Comparison of ENCODE assay signal across 9 mouse cellular contexts in genomic region chr10:67314811-67315435, GRCm38 (mm10). TPM values are rescaled to one million over a fixed set of nuclear protein-coding genes. Genes with fewer than 3 reads are reported as not detected.
DNase-seq lines count a peak whose midpoint lies in the region; ATAC-seq and TF ChIP-seq lines count a peak whose summit lies in the region.
"Had no signal": no experiment of that assay in that cellular context is flagged by ENCODE, and none has a peak within 500 bp of the region (broad histone marks: within the 10 kb centered on the region; RNA-seq: fewer than 3 reads in every experiment).

No protein-coding gene starts in this region.

- TF ChIP-seq RAD21 in CH12.LX (IDR thresholded peaks at IDR 0.05; ENCODE audit: low read depth, low read length), result peak; percentile 99

- peak; percentile 96 to 97 for TF ChIP-seq CTCF in CH12.LX (conservative IDR thresholded peaks at IDR 0.05 in 1 of 2, IDR thresholded peaks at IDR 0.05 in 1 of 2; ENCODE audit: low read depth in 2 of 2, low read length in 2 of 2)

- no peaks in the 10 kb centered on the region for H3K27me3 ChIP-seq in CH12.LX (replicated peaks)
- H3K27me3 ChIP-seq in liver, embryonic 13.5 days, result 0 out of 2 replicates have a peak, but pooled peaks cover 6% of the 10 kb centered on the region
- H3K27me3 ChIP-seq in neural tube, embryonic 13.5 days, result peaks cover 29% of the 10 kb centered on the region

- dilution Hi-C loops in CH12.LX (cut with MboI; ENCODE audit: extremely low pct_ligation_motif_present, extremely low pct_unique_long_range_greater_than_20kb, low sequenced_read_pairs), result no loop called here

- peak; percentile 65 for ATAC-seq in granulocyte monocyte progenitor cell, adult 5-6 weeks (replicated peaks; ENCODE audit: poor library complexity, severe bottlenecking)
- no peak for ATAC-seq in liver, embryonic 13.5 days (ENCODE audit: low read depth)
- ATAC-seq in neural tube, embryonic 13.5 days (ENCODE audit: low read depth), result peak; percentile 16; the same call in 1 of the 2 replicates

- 15% methylated on average over 10 of the region's 12 CpGs for WGBS in liver, embryonic 13.5 days (ENCODE audit: insufficient replicate concordance)
- 17% methylated on average over 12 of the region's 12 CpGs for WGBS in neural tube, embryonic 13.5 days

- H3K4me1 ChIP-seq in CH12.LX (ENCODE audit: control insufficient read depth in 1 of 2, insufficient read depth in 2 of 2), result peaks cover 10 to 14% of the 10 kb centered on the region in 2 experiments
- H3K4me1 ChIP-seq in liver, embryonic 13.5 days (replicated peaks), result peaks cover 19% of the 10 kb centered on the region
- H3K4me1 ChIP-seq in neural tube, embryonic 13.5 days (replicated peaks), result 0 out of 2 replicates have a peak, but pooled peaks cover 3% of the 10 kb centered on the region

- TF ChIP-seq POLR2A in CH12.LX (IDR thresholded peaks at IDR 0.05; ENCODE audit: low read depth, low read length), result no peak

- no peak overlapping the region for H3K4me2 ChIP-seq in CH12.LX (ENCODE audit: insufficient read depth, low read depth, poor library complexity, severe bottlenecking)
- no peak overlapping the region for H3K4me2 ChIP-seq in liver, embryonic 13.5 days
- 0 out of 2 replicates have a peak overlapping the region, but pooled peaks have one; percentile 14 for H3K4me2 ChIP-seq in neural tube, embryonic 13.5 days
- H3K4me2 ChIP-seq: limb, embryonic 15.5 days had no signal

- no peak for TF ChIP-seq EP300 in CH12.LX (IDR thresholded peaks at IDR 0.05; ENCODE audit: low read length)

- peaks cover 3% of the 10 kb centered on the region; the same call in 1 of the 2 replicates for H3K79me2 ChIP-seq in CH12.LX (replicated peaks; ENCODE audit: control insufficient read depth, extremely low read depth, insufficient read depth, poor library complexity, severe bottlenecking)

- no peaks in the 10 kb centered on the region for H3K9me3 ChIP-seq in CH12.LX (replicated peaks; ENCODE audit: low read length)
- H3K9me3 ChIP-seq in liver, embryonic 13.5 days (replicated peaks), result no peaks in the 10 kb centered on the region
- no peaks in the 10 kb centered on the region for H3K9me3 ChIP-seq in neural tube, embryonic 13.5 days
- H3K9me3 ChIP-seq: limb, embryonic 15.5 days had no signal

- in situ Hi-C loops in CH12.LX (cut with MboI; ENCODE audit: low pct_ligation_motif_present, low pct_unique_long_range_greater_than_20kb, low sequenced_read_pairs), result loop anchor here (5.0 to 25.0 kb wide), 3 partner anchors 222 to 542 kb away; partner anchors contain the start of genes Ado and Egr2

- no peak overlapping the region for H3K9ac ChIP-seq in CH12.LX (ENCODE audit: insufficient read depth, low read depth)
- no peak overlapping the region for H3K9ac ChIP-seq in liver, embryonic 13.5 days
- H3K9ac ChIP-seq in neural tube, embryonic 13.5 days, result no peak overlapping the region
- H3K9ac ChIP-seq: limb, embryonic 15.5 days had no signal

- H3K27ac ChIP-seq in CH12.LX (ENCODE audit: insufficient read depth, low read depth), result no peak overlapping the region
- H3K27ac ChIP-seq in liver, embryonic 13.5 days, result no peak overlapping the region
- H3K27ac ChIP-seq in neural tube, embryonic 13.5 days (replicated peaks), result no peak overlapping the region
- H3K27ac ChIP-seq: limb, embryonic 15.5 days had no signal

- H3K4me3 ChIP-seq in CH12.LX (replicated peaks in 1 of 3; ENCODE audit: low read depth in 2 of 3, low read length in 2 of 3, poor library complexity in 1 of 3), result no peak overlapping the region
- H3K4me3 ChIP-seq in liver, embryonic 13.5 days (replicated peaks), result no peak overlapping the region
- H3K4me3 ChIP-seq in neural tube, embryonic 13.5 days, result no peak overlapping the region
- H3K4me3 ChIP-seq: limb, embryonic 15.5 days had no signal

- peak; percentile 74 for DNase-seq in CH12.LX (ENCODE audit: extremely low read depth)
- DNase-seq in ZHBTc4 (ENCODE audit: low read depth, low spot score), result peak; percentile 85
- peak; percentile 84 for DNase-seq in embryo, embryonic 10 days (ENCODE audit: low spot score)
- peak; percentile 31 to 34 for DNase-seq in kidney, adult 8-10 months
- peak; percentile 35 for DNase-seq in liver, embryonic 13.5 days
- peak; percentile 61 for DNase-seq in yolk sac, embryonic 10.5 days (ENCODE audit: low spot score)

- H3K36me3 ChIP-seq in CH12.LX (replicated peaks in 1 of 2; ENCODE audit: control insufficient read depth in 1 of 2, insufficient read depth in 1 of 2, low read length in 1 of 2), result peaks cover 28 to 75% of the 10 kb centered on the region in 2 experiments
- no peaks in the 10 kb centered on the region for H3K36me3 ChIP-seq in liver, embryonic 13.5 days
- H3K36me3 ChIP-seq in neural tube, embryonic 13.5 days, result no peaks in the 10 kb centered on the region
- H3K36me3 ChIP-seq: limb, embryonic 15.5 days had no signal

TF ChIP-seq in CH12.LX, 34 proteins besides CTCF, POLR2A, EP300 and RAD21:
- peak; percentile 90 for TF ChIP-seq ZC3H11A (IDR thresholded peaks at IDR 0.05; ENCODE audit: low read depth, low read length)
- TF ChIP-seq ZNF384 (IDR thresholded peaks at IDR 0.05; ENCODE audit: low read depth, low read length), result 0 out of 2 replicates have a peak, but pooled peaks have one; percentile 10
- TF ChIP-seq SMC3 (IDR thresholded peaks at IDR 0.05; ENCODE audit: low read depth, low read length), result peak; percentile 89
- no peak for TF ChIP-seq E2F4 (IDR thresholded peaks at IDR 0.05; ENCODE audit: insufficient replicate concordance, low read depth, low read length)
- TF ChIP-seq JUND (conservative IDR thresholded peaks at IDR 0.05; ENCODE audit: low read depth, low read length), result 0 out of 2 replicates have a peak, but pooled peaks have one; percentile 36
- no peak for TF ChIP-seq NRF1 (IDR thresholded peaks at IDR 0.05; ENCODE audit: low read depth, low read length)
- 0 out of 2 replicates have a peak, but pooled peaks have one; percentile 26 for TF ChIP-seq MEF2A (IDR thresholded peaks at IDR 0.05; ENCODE audit: borderline replicate concordance, low read depth, low read length)
- TF ChIP-seq TBP (conservative IDR thresholded peaks at IDR 0.05; ENCODE audit: low read depth, low read length), result no peak
- 0 out of 2 replicates have a peak, but pooled peaks have one; percentile 17 for TF ChIP-seq SIN3A (IDR thresholded peaks at IDR 0.05; ENCODE audit: low read length)

RNA-seq across cellular contexts. Expression of gene Nrbf2, which starts 29.8 kb away (rescaled TPM):
- 17.8 and 18.8 TPM in 2 replicates for total RNA-seq in CH12.LX (2012; rRNA removed)
- total RNA-seq in CH12.LX (2014; rRNA removed), result 16.6 and 16.9 TPM in 2 replicates
- 28.9 and 33.0 TPM in 2 replicates for polyA plus RNA-seq in CH12.LX (2012; ENCODE audit: insufficient read length, low read depth)
- 22.8 and 32.9 TPM in 2 replicates for total RNA-seq in granulocyte monocyte progenitor cell, adult 5-6 weeks (2014; fragmentation: Nextera tagmentation)
- total RNA-seq in granulocyte monocyte progenitor cell, adult 5-6 weeks (2017), result 19.4 and 19.6 TPM in 2 replicates
- 19.2 and 23.0 TPM in 2 replicates for polyA plus RNA-seq in liver, embryonic 13.5 days (2015; fragmentation: Nextera tagmentation; extraction: Ambion mirVana)
- 40.9 and 42.2 TPM in 2 replicates for polyA plus RNA-seq in neural tube, embryonic 13.5 days (2015; fragmentation: Nextera tagmentation; extraction: Ambion mirVana)

Comparison
In these comparisons a context has a peak if more than half of its experiments do, and no peak if none do; other contexts are left out.
1. DNase-seq: peak in every context shown above with its lines; median percentile 85 in ZHBTc4; 84 in embryo, embryonic 10 days; 74 in CH12.LX; 61 in yolk sac, embryonic 10.5 days; 35 in liver, embryonic 13.5 days; 32 in kidney, adult 8-10 months.